Mouse (Mus musculus) left cerebral cortex, adult 2 months (tissue): Measurements from ENCODE around the gene Btnl2. TPM values are rescaled to one million over a fixed set of nuclear protein-coding genes. Genes with fewer than 3 reads are reported as not detected.

Experiments
- DNase-seq, 2 experiments: peaks; one replicate each; pipeline ENCODE4 v3.0.0; 2021 to 2022; ENCODE audit warnings: low spot score in 2 of 2, mixed read lengths in 1 of 2; ENCODE audit errors: extremely low spot score in 1 of 2
- H3K27ac ChIP-seq: fragments of 200-600 bp; 2 replicates; pipeline ENCODE4 v1.8.1; 2022
- H3K4me3 ChIP-seq: fragments of 200-600 bp; 2 replicates; pipeline ENCODE4 v1.8.1; 2022
- CTCF ChIP-seq: fragments of 200-600 bp; IDR thresholded peaks from 2 replicates; pipeline ENCODE4 v1.8.1; 2022; ENCODE audit warnings: antibody characterized with exemption, mild to moderate bottlenecking, moderate library complexity
- intact Hi-C: fragments of 180-260 bp; cut with DNase I; formaldehyde crosslinking; loops from one replicate; pipeline ENCODE4 v1.15.1; 2025
- total RNA-seq, 2 experiments: library from RNA; stranded (reverse); gene quantifications; 2 replicates each; pipeline ENCODE4 v1.2.3; 2021

Gene Btnl2
- total RNA-seq, 2 experiments from 2014 or later: 0.65 to 0.68 TPM

GRCm38 (mm10) chr17:34384699-34385098, 30.1 kb downstream of the Btnl2 start:
- no peak overlapping the region for H3K4me3 ChIP-seq
- TF ChIP-seq CTCF: no peak
- H3K27ac ChIP-seq: no peak overlapping the region
- intact Hi-C loops: no loop called here
- no peak for DNase-seq

- Histone ChIP-seq H3K27ac (no peak overlapping the region), H3K4me3 (no peak overlapping the region)
- intact Hi-C loops: no loop called here
- no peak for DNase-seq
- TF ChIP-seq CTCF: no peak
These were observed 32.0 kb downstream of the Btnl2 start for GRCm38 (mm10) chr17:34386656-34387055.

GRCm38 (mm10) chr17:34388513-34388912, 33.9 kb downstream of the Btnl2 start:
- TF ChIP-seq CTCF: peak; percentile 61
- no peak overlapping the region for H3K4me3 ChIP-seq
- H3K27ac ChIP-seq: no peak overlapping the region
- no peak for DNase-seq
- intact Hi-C loops: loop anchor here (1.0 kb wide), 1 partner anchor 23 kb away; no protein-coding TSS in a partner anchor

GRCm38 (mm10) chr17:34391507-34391906, 36.9 kb downstream of the Btnl2 start:
- intact Hi-C loops: no loop called here
- no peak for TF ChIP-seq CTCF
- Histone ChIP-seq H3K27ac (no peak overlapping the region), H3K4me3 (no peak overlapping the region)
- DNase-seq: no peak

DNA sequence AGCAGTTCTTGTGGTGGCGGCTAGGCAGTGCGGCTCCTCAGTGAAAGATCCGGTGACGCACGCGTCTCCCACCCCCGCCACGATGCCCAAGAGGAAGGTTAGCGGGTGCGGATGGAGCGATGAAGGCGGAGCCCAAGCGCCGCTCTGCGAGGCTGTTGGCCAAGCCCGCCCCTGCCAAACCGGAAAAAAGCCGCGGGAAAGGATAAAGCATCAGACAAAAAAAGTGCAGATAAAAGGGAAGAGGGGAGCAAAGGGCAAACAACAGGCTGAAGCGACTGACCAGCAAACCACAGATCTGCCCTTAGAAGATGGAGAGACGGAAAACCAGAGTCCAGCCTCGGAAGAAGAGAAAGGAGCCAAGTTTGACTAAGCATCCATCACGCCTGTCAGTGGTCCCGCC, 37.7 kb downstream of the Btnl2 start:
- intact Hi-C loops: no loop called here
- no peak; the same call in 1 of the 2 replicates for TF ChIP-seq CTCF
- peak overlapping the region; percentile 37 for H3K4me3 ChIP-seq
- no peak overlapping the region for H3K27ac ChIP-seq
- peak in 1 of 2 experiments; percentile 12 for DNase-seq

DNA sequence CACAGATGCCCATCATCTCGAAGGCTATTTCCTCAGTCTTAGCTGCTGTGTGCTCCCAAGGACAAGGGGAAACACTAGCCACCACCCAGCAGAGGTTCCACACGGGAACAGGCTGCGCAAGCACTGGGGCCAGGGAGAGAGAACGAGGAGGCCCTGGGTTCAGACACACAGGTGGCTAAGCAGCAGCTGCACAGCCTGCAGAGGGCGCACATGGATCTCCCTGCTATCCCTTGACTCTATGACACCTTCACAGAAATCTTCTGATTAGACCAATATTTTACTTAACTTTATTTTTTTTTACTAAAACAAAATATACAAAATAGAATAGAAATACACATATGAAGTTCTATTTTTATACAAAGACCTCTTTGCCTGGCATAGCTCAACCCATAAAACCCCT, 42.7 kb downstream of the Btnl2 start:
- no peak for DNase-seq
- Histone ChIP-seq H3K4me3 (no peak overlapping the region), H3K27ac (no peak overlapping the region)
- intact Hi-C loops: no loop called here
- TF ChIP-seq CTCF: peak; percentile 33

GRCm38 (mm10) chr17:34398058-34398710, 43.6 kb downstream of the Btnl2 start:
- intact Hi-C loops: no loop called here
- Histone ChIP-seq H3K4me3 (peak overlapping the region; percentile 68), H3K27ac (peak overlapping the region; percentile 95)
- no peak for TF ChIP-seq CTCF
- DNase-seq: peak; percentile 46 to 55

- DNase-seq: peak; percentile 84 to 85
- intact Hi-C loops: no loop called here
- H3K27ac ChIP-seq: peak within 1 kb of the TSS; percentile 95
- no peak; the same call in 1 of the 2 replicates for TF ChIP-seq CTCF
- peak within 1 kb of the TSS; percentile 68 for H3K4me3 ChIP-seq
These were observed 44.2 kb downstream of the Btnl2 start, which contains the start of gene BC051142 for GRCm38 (mm10) chr17:34398711-34399393. Gene BC051142, plus strand, starts transcription at chr17:34398820.

DNA sequence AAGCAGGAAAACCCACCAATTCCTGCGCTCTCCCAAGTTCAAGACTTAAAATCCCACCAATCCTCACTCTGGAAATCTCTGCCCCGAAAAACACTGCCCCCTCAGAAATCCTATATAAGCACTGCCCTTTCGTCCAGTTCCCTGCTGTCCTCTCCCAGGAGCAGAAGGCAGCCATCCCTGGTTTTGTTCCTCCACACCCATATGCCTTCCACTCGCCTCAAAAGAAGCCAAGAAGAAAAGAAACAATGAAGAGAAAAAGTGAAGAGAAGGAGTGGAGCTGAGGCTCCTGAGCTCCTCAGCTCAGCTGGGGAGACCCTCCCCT, 44.7 kb downstream of the Btnl2 start:
- TF ChIP-seq CTCF: no peak
- no peak for DNase-seq
- H3K27ac ChIP-seq: no peak overlapping the region
- intact Hi-C loops: no loop called here
- H3K4me3 ChIP-seq: no peak overlapping the region; the same call in 1 of the 2 replicates

- intact Hi-C loops: loop anchor here (1.0 to 2.0 kb wide), 4 partner anchors 23 to 240 kb away; no protein-coding TSS in a partner anchor
- peak; percentile 96 for TF ChIP-seq CTCF
- peak; percentile 71 to 79 for DNase-seq
- no peak overlapping the region for H3K27ac ChIP-seq
- H3K4me3 ChIP-seq: no peak overlapping the region
These were observed 56.5 kb downstream of the Btnl2 start for GRCm38 (mm10) chr17:34411117-34411516.

Other genes with a start within 250 kb of the Btnl2 start
- gene H2-DMa, start 235.3 kb upstream of the Btnl2 start, total RNA-seq: 10 to 100 TPM; 23.3 to 28.2 TPM
- 100 to 1,000 TPM; 177 to 179 TPM for gene Brd2, start 232.2 kb upstream of the Btnl2 start, total RNA-seq
- under 1 TPM; 0.56 to 0.59 TPM for gene H2-DMb2, start 211.5 kb upstream of the Btnl2 start, total RNA-seq
- 1 to 10 TPM; 1.1 to 1.7 TPM for gene H2-DMb1, start 201.8 kb upstream of the Btnl2 start, total RNA-seq
- gene Tap1, start 167.3 kb upstream of the Btnl2 start, total RNA-seq: 1 to 10 TPM; 2.1 to 3.4 TPM
- 1 to 10 TPM; 1.1 to 2.0 TPM for gene Psmb9, start 167.1 kb upstream of the Btnl2 start, total RNA-seq
- 1 to 10 TPM; 2.0 to 3.2 TPM for gene Psmb8, start 157.1 kb upstream of the Btnl2 start, total RNA-seq
- 1 to 10 TPM; 7.0 to 7.8 TPM for gene Tap2, start 151.3 kb upstream of the Btnl2 start, total RNA-seq
- under 1 TPM; 0.16 to 0.18 TPM for gene H2-Ob, start 115.9 kb upstream of the Btnl2 start, total RNA-seq
- gene H2-Ab1, start 97.1 kb upstream of the Btnl2 start, total RNA-seq: 1 to 10 TPM; 1.3 to 3.1 TPM
- 1 to 10 TPM; 1.0 to 3.1 TPM for gene H2-Aa, start 67.0 kb upstream of the Btnl2 start, total RNA-seq
- 1 to 10 TPM; 1.1 to 2.1 TPM for gene H2-Eb1, start 49.0 kb upstream of the Btnl2 start, total RNA-seq
- not detected for gene H2-Eb2, start 29.2 kb upstream of the Btnl2 start, total RNA-seq
- not detected for gene Btnl1, start 22.3 kb downstream of the Btnl2 start, total RNA-seq
- gene BC051142, start 44.0 kb downstream of the Btnl2 start, total RNA-seq: 1 to 10 TPM; 2.5 to 4.4 TPM
- gene Btnl4, start 122.5 kb downstream of the Btnl2 start, total RNA-seq: not detected
- gene Btnl6, start 162.5 kb downstream of the Btnl2 start, total RNA-seq: not detected
- 10 to 100 TPM in 1 of 2 experiments, 1 to 10 TPM in 1; 9.1 to 18.3 TPM for gene Notch4, start 209.4 kb downstream of the Btnl2 start, total RNA-seq
- 1 to 10 TPM; 1.8 to 3.3 TPM for gene Gpsm3, start 235.0 kb downstream of the Btnl2 start, total RNA-seq
- 10 to 100 TPM; 49.6 to 68.5 TPM for gene Pbx2, start 236.4 kb downstream of the Btnl2 start, total RNA-seq
- gene Ager, start 243.0 kb downstream of the Btnl2 start, total RNA-seq: 1 to 10 TPM in 1 of 2 experiments, under 1 TPM in 1; 0.47 to 1.2 TPM
- gene Rnf5, start 248.9 kb downstream of the Btnl2 start, total RNA-seq: 10 to 100 TPM; 70.7 to 71.5 TPM
- 100 to 1,000 TPM; 156 to 166 TPM for gene Agpat1, start 249.4 kb downstream of the Btnl2 start, total RNA-seq